Mouse (Mus musculus): ENCODE results near the gene Otulin.

- TF ChIP-seq POLR2A (IDR thresholded peaks at IDR 0.05; ENCODE audit: borderline replicate concordance, low read depth, low read length), result no peak
- no peak for TF ChIP-seq CTCF (IDR thresholded peaks at IDR 0.05; ENCODE audit: low read depth, low read length)
Observed at GRCm38 (mm10) chr15:27558456-27559147, 71.9 kb downstream of the Otulin start.
